Mouse (Mus musculus): Measurements from ENCODE around the gene Cdkal1.

Gene Cdkal1

GRCm38 (mm10) chr13:29581762-29582700, 273.4 kb downstream of the Cdkal1 start:
- no peak for DNase-seq (ENCODE audit: low read depth, low spot score)

DNA sequence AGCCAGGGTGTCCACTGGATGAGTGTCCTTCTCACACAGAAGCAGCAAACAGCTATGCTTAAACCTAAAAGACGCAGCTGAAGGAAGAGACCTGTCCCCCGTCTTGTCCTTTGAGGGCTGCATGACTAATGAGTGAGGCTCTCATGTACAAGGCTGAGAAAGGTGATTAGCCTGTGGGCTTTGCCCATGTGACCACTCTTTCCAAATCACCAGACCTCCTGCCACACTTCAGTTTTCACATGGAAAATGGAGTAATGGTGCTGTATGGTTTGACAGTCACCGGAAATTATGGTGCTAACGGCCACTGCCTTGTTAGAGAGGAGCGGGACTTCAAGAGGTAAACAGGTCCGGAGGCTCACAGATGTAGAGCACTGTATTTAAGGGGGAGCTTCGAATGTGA, 274.7 kb downstream of the Cdkal1 start:
- no peak for DNase-seq (ENCODE audit: low read depth, low spot score)

DNA sequence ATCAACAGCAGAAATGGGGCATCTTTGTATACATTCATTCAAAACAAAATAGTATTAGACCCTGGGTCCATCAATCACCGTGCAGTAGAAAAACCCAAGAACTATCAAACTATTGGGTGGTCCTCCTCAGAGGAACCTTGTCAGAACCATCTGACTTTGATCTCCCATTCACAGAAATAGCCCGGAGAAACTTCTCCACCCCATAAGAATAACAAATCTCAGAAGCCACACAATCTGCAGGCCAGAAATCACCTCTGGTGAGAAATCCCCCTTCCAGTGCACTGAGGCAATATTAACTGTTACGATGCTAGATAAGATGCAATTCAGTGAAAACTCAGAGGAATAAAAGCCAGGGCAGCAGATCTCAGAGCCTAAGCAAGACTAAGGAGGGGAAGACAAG, 275.5 kb downstream of the Cdkal1 start:
- no peak for DNase-seq (ENCODE audit: low read depth, low spot score)

DNA sequence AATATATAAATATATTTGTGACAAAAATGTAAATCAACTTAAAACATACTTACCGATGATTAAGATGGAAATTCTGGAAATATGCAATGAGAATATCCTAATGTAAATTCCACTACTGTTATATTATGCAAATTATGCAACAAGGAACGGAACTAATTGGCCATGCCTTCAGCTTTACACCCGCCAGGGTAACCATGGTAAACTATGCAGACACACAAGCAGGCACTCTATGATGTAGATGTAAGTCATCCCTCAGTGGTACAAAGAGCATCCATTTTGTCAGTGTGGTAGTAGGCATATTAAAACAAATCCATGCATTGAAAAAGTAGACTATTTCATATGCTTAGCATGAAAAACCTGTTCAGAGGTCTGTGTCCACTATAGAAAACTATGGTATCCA, 276.9 kb downstream of the Cdkal1 start:
- DNase-seq (ENCODE audit: low read depth, low spot score): no peak

GRCm38 (mm10) chr13:29574784-29575183, 280.7 kb downstream of the Cdkal1 start:
- DNase-seq (ENCODE audit: low read depth, low spot score): no peak

DNA sequence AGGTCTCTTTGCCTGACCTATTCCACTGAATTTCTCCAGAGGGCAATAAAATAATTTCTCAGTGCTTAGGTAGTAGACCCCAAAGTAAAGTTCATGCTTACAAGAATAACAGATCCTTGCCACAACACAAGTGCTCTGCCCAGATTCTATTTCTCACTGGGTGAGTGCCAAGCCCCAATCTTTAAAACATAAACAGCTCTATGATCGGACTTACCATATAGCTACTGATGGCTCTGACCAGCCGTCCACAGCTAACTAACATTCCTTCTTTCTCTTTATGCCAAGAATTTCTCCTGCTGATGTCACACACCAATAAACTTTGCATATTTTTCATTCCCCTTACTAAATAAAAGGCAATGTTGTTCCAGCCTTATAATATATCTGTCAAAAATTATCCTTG, 283.0 kb downstream of the Cdkal1 start:
- DNase-seq (ENCODE audit: low read depth, low spot score): no peak

DNA sequence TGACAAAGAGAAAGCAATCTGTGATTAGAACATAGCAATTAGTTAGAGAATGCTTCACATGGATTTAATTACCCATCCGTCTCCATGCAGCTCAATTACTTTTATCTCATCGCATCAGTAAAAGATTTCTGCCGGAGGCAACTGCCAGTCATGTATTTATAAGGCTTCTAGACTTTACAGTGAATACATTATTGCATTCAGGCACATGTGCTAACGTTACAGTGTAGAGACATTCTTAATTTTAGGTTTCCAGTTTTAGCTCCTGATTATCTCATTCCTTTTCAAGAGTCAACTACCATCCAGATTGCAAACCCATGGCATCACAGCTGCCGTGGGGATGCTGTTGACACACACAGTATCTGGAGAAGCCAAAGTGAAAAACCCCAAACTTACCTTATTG, 289.8 kb downstream of the Cdkal1 start:
- DNase-seq (ENCODE audit: low read depth, low spot score): no peak

DNA sequence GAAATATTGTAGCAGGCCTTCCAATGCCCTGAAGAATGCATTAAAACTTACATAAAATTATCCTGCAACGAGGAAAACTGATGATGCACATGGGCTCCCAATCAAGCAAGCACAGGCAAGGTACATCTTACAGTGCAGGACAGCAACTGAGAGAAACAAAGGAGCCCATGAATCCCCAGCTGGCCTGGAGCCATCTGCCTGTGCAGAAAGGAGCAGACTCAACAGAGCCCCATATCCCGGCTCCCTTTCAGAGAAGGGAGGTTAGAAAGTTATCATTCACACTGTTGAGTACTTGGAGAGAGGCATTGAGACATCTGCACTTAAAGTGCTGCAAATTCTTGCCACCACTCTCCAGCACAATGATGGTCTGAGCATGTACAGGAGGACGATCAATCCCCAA, 296.3 kb downstream of the Cdkal1 start:
- no peak for DNase-seq (ENCODE audit: low read depth, low spot score)

GRCm38 (mm10) chr13:29555160-29555785, 300.2 kb downstream of the Cdkal1 start:
- no peak for DNase-seq (ENCODE audit: low read depth, low spot score)

DNA sequence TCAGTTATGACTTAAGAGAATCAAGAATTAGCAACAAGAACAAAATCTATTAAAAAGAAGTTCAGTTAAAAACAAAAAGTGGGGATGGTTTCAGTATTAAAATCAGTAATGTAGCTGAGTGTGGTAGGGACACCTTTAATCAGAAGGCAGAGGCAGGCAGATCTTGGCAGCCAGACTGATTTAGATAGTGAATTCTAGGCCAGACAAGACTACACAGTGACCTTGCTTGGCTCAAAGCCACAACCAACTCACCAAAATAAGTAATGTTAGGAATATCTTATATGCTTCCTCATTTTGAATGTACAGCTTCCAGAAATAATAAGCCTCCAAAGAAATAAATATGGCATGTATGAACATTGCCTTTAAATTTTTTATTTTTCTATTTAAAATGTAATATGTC, 301.7 kb downstream of the Cdkal1 start:
- no peak for DNase-seq (ENCODE audit: low read depth, low spot score)

- no peak for DNase-seq (ENCODE audit: low read depth, low spot score)
Observed at GRCm38 (mm10) chr13:29552322-29552870, 303.1 kb downstream of the Cdkal1 start.

GRCm38 (mm10) chr13:29550886-29551285, 304.6 kb downstream of the Cdkal1 start:
- no peak for DNase-seq (ENCODE audit: low read depth, low spot score)

GRCm38 (mm10) chr13:29550203-29550602, 305.3 kb downstream of the Cdkal1 start:
- DNase-seq (ENCODE audit: low read depth, low spot score): no peak

DNA sequence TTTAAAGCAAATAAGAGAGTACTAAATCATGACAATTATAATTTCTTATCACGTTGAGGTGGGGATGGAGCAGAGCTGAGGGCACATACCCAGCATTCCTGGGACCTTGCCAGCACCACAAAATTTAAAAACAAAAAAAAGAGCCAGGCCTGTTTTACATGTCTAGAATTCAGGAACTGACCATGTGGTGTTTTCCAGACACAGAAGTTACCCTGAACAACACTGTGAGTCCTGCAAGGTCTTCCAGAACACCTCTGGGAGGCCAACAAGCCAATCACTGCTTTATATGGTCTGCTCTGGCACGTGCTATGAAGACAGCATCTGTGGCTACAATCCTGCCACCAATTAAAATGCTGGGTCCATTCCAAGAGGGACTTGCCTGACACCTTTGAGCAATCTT, 305.7 kb downstream of the Cdkal1 start:
- no peak for DNase-seq (ENCODE audit: low read depth, low spot score)

GRCm38 (mm10) chr13:29537906-29538305, 317.6 kb downstream of the Cdkal1 start:
- no peak for DNase-seq (ENCODE audit: low read depth, low spot score)

- no peak for DNase-seq (ENCODE audit: low read depth, low spot score)
Observed at GRCm38 (mm10) chr13:29533586-29533985, 321.9 kb downstream of the Cdkal1 start.

DNA sequence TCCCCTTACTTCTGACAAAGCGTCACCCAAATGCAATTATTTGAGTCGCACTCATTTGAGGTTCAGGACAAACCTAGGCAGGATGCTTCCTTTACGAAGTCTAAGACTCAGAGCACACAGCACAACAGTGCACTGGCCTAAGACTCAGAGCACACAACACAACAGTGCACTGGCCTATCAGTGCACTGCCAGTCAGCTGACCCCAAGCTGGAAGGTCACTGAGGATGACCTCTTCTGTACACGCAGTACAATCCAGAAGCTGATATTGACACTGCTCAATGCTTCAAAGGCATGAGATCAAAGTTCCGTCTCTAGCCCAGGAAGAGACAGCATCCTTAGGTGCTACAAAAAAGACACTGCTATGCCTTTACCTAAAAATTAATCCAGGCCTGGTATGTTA, 327.1 kb downstream of the Cdkal1 start:
- DNase-seq (ENCODE audit: low read depth, low spot score): no peak

DNA sequence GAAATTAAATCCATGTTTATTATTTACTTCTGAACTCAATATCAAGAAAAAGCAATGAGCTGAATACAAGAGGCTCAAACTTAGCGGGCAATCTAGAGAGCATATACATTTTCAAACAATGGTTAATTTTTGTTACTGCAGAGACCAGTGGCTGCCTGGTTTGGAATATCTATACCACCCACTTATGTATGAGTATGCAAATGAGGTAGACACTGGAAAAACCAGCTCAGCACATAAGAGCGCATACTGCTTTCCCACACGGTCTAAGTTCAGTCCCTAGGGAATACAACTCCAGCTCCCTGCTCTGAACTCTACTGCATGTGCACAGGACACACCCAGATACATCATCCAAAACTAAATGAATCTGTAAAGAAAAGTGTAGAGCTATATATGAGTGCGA, 334.2 kb downstream of the Cdkal1 start:
- no peak for DNase-seq (ENCODE audit: low read depth, low spot score)

GRCm38 (mm10) chr13:29514071-29514470, 341.4 kb downstream of the Cdkal1 start:
- DNase-seq (ENCODE audit: low read depth, low spot score): no peak

GRCm38 (mm10) chr13:29504861-29505568, 350.5 kb downstream of the Cdkal1 start:
- DNase-seq (ENCODE audit: low read depth, low spot score): no peak

DNA sequence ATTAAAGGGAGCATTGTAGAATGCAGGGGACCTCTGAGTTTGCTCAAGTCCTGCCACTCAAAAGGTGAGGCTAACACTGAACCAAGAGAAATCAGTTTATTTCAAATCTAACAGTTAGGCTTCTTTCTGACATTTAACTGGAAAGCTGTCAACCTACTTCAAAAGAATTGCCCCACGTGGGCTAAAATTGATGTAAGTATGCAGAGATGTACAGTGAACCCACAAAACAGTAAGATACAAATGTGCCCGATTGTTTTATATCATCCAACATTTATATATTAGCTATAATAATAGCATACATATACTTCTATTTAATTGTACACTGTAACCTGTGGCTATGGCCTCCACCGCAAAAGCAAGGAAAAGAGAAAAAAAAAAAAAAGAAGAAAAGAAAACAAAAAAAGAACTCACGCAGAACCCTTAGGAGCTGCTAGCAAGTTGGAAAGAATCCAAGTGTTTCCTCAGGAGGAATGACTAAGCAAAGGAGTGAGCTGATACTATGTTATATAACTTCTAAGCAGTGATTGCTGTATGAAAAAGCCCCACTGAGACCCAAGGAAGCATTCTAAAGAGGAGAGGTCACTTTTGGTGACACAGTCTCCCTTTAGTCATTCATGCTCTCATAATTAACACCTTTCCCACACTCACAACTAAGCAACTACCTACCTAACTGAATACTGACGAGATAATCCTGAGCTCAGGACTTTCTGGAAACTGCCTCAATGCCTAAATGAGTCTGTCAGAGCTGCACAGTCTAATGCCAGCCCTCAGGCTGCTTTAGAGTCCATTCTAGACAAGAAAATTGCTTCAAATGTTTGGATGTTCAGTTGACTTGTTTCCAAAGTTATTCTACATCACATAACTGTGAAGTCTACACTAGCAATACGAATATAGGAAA, 352.1 kb downstream of the Cdkal1 start:
- no peak for DNase-seq (ENCODE audit: low read depth, low spot score)

Data from CD4-positive, CD25-positive, alpha-beta regulatory T cell, adult 2 months (primary cell).